Mouse (Mus musculus) adrenal gland, postnatal 10 days (tissue): Measurements from ENCODE around the gene Ssrp1. TPM values are rescaled to one million over a fixed set of nuclear protein-coding genes. Genes with fewer than 3 reads are reported as not detected.

Source experiments
- DNase-seq: peaks from one replicate; pipeline ENCODE4 v3.0.0; 2021; ENCODE audit warnings: mixed read lengths
- total RNA-seq, 2 experiments: library from RNA; stranded (reverse); gene quantifications; 2 replicates each; pipeline ENCODE4 v1.2.3; 2021

Gene Ssrp1
- total RNA-seq, 2 experiments from 2014 or later = 111 to 125 TPM

- DNase-seq = peak; percentile 33
Observed at GRCm38 (mm10) chr2:85036507-85037046, 457 bp upstream of the Ssrp1 start.

DNA sequence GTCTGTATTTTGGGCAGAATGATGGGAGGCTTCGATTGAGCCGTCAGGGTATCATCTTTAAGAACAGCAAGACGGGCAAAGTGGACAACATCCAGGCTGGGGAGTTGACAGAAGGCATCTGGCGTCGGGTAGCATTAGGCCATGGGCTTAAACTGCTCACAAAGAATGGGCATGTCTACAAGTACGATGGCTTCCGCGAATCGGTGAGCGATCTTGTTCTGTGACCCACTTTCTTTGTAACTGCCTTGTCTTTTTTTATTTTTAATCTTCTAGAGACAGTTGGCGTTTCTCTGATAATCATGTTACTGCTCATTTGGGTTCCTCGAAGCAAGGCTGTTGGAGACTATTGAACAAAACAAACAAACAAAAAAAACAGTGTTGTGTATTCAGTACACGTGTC is 1.3 kb downstream of the Ssrp1 start:
- DNase-seq = no peak

GRCm38 (mm10) chr2:85043623-85044022 is 6.6 kb downstream of the Ssrp1 start:
- no peak for DNase-seq

GRCm38 (mm10) chr2:85046222-85046621 is 9.2 kb downstream of the Ssrp1 start:
- DNase-seq = no peak

- no peak for DNase-seq
Observed at GRCm38 (mm10) chr2:85047081-85047480, 10.0 kb downstream of the Ssrp1 start.

GRCm38 (mm10) chr2:85047596-85048167 is 10.6 kb downstream of the Ssrp1 start, which contains the start of gene Tnks1bp1:
Tnks1bp1 (plus strand) TSS chr2:85048022.
- peak; percentile 99 for DNase-seq

GRCm38 (mm10) chr2:85048168-85048751 is 11.2 kb downstream of the Ssrp1 start:
- DNase-seq = peak; percentile 79

DNA sequence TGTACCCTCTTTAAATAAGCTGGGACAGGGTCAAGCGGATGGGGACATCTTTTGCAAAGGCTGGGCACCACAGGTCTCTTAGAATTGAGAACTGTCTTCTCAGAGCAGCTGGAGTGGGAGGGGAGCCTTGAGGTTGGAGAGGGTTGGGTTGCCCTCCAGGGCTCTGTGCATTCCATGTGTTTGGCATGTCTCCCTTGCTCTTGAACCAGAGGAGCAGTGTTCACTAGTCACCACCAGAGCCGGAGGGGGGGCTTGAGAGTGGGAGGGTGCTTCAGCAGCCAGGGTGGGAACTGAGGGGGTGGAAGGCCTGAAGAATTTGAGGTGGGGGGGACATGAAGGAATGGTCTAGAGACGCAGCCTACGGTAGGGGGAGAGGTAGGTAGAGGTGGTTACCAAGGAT is 12.2 kb downstream of the Ssrp1 start:
- peak; percentile 31 for DNase-seq

DNA sequence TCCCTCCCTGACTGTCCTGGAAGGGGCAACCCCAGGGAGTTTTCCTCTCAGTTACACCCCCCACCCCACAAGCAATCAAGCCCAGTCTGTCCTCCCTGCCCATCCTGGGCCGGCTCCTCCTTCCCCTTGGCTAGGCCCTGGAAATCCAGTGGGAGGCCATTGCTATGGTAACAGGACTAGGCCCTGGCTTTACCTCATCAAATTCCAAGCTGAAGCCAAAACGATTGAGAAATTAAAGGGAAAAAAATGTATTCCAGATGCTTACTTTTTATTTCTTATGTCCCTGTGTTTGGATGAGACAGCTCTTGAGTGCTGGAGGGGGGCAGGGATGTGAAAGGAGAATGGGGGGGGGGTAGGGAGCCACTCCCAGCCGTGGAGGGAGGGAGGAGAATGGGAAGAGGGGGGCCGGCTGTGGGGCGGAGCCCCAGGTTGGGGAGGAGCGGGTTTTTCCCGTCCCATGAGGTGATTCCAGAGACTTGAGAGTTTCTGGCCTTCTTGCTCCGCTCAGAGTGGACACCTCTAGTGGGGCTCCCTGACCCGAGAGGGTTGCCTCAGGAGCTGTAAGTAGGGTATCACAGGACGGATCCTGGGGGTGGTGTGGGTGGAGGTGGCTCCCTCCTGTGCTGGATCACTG is 13.1 kb downstream of the Ssrp1 start:
- DNase-seq = peak; percentile 84

- peak; percentile 61 for DNase-seq
Observed at GRCm38 (mm10) chr2:85050746-85051145, 13.7 kb downstream of the Ssrp1 start.

DNA sequence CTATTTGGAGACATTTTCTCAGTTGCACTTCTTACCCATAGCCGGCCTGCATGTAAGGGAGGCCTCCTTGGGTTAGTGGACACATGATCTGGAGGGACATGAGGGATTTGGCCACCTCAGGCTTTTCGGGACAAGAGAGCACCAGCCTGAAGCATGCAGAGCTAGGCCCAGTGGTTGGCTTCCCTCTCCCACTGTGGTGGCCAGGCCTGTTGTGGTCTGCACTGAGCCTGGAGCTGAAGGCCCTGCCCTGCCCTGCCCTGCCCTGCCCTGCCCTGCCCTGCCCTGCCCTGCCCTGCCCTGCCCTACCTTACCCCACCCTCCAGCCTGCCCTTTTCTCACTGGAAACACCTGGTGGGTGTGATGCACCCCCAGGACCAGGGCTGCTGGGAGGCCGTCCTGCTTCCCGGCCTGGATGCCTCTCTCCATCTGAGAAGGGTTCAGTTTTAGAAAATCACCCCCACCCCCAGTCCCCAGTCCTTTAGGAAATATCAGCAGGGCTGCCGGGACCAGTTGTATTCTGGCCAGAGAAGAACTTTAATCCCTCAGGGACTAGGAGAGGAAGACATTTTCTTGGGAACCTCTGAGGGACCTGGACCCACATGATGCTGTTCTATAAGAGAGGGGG is 16.3 kb downstream of the Ssrp1 start:
- no peak for DNase-seq

DNA sequence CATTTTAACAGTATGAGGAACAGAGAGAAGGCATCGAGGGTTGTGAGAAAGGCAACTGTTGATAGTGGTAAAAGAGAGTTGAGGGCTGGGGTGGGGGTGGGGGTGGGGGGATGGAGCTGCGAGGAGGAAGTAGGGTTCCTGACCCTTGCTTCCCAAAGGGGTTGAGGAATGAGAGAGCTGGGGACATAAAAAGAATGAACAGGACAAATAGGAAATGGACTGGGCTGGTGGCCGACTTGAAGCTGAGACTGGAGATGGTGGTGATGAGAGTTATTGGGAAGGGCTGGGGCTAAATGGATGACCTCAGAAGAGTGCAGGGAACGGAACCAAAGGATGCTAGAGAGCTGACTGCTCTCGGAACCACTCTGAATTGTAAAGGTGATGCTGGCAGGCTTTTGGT is 19.7 kb downstream of the Ssrp1 start:
- no peak for DNase-seq

- no peak for DNase-seq
Observed at GRCm38 (mm10) chr2:85059677-85060076, 22.6 kb downstream of the Ssrp1 start.

DNA sequence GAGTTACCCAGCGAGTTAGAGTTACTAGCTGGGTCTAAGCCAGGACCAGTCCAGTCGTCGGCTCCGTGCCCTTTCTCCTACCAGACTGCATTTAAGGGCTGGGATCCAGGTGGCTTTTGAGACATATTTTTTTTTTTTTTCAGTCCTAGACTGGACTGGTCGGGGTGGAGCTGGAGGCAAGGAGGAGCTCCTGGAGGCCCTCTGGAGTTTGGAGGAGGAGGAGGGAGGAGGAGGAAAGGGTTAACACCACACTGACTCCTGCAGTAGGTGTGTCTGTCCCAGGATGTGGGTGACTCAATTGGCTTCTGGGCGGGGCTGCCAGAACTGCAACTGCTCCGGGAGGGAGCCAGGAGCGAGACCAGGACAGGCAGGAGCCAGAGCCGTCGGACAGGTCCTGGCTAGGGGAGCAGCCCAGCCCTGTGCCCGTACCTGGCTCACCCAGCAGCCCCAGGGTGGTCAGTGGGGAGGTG is 23.6 kb downstream of the Ssrp1 start:
- peak; percentile 88 for DNase-seq

- peak; percentile 79 for DNase-seq
Observed at GRCm38 (mm10) chr2:85061107-85061541, 24.1 kb downstream of the Ssrp1 start.

GRCm38 (mm10) chr2:85065141-85065875 is 28.3 kb downstream of the Ssrp1 start:
- no peak for DNase-seq

DNA sequence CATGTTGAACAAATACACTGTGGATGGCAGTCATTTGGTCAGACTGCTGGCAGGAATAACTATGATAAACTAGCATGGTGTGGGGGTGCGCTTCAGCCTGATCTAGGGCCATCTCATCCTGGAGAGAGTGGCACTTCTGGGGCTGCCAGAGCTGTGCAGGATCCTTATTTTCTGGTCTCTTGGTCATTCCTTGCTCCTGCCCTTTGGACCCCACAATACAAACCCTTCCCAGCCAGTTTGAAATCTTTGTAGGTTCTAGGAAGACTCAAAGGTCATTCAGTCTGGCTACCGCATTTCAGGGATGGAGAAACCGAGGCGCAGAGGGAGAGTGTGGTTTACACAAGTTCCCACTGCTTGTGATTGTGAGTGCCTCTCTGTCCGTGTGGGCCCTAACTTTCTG is 29.9 kb downstream of the Ssrp1 start:
- DNase-seq = no peak

DNA sequence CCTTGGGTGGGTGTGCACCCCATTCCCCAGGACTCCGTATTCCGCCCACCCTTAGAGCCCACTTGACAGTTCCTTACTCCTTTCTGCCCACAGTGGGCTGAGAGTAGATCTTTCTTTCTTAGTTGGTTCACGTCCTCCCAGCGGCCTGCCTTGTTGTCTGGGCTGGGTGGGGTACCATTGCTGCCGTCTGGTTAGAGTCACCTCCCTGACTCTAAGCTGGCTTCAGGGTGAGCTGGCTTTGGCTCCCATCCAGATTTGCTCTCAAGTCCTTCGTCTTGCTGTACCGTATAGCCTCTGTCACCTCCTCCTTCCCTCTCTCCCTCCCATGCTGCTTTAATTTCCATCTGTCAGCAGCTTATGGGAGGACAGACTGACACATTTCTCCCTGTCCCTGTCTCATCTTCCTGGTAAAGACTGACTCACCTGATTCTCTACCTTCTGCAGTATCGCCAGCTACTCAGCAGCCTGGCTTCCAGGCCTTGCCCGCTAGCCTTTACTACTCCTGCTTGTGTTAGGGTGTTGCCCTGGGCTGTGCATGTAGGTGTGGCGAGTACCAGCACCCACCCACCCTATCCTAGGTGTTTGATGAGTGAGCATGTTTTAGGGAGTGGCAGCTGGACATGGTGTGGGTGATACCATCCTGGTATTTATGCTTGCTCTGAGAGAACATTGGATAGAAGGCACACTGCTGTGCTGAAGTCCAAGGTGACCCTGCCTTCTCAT is 31.0 kb downstream of the Ssrp1 start:
- DNase-seq = peak; percentile 43

DNA sequence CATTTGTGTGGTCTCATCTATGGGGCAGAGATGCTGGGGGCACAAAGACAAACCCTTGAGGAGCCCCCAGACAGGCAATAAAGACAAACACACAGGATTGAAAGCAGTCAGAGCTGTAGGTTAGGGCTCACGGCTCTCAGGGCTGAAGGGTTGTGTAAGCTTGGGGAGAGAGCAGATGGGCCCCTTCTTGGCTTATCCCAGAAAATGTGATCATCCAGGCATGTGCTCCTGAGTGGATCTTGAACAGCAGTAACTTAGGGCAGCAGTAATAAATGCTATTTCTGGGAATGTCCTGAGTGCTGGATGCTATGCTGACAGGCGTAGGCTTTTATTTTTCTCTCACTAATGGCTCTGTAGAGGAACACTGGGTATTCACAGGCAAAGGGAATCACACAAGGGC is 31.6 kb downstream of the Ssrp1 start:
- DNase-seq = no peak

DNA sequence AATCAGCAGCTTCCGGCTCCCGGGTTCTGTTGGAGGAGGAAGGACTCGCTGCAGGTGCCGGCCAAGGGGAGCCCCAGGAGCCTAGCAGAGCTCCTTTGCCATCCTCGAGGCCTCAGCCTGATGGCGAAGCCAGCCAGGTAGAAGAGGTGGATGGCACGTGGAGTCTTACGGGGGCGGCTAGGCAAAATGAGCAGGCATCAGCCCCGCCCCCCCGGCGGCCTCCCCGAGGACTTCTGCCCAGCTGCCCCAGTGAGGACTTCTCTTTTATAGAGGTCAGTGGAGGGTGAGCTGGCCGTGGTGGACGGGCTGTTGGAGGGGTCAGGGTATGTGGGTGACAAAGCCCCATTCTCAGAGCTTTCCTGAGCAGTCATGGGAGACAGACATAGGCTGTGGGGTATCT is 33.1 kb downstream of the Ssrp1 start:
- DNase-seq = no peak

DNA sequence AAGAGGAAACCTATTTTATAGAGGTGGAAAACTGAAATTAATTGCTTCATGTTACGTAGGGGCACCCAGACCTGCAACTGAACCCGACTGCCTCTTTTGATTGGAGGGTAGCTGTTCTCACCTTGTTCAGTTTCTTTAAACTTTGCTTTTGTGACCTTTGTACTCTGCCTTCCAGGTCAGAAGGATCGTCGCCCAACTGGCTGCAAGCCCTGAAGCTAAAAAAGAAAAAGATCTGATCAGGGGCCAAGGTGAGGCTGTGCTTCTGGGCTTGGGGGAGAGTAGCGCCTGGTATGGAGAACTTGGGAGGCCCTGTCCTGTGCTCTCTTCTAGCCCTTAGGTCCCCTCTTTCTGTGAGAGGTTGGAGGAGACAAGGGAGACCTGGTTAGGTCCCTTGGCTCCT is 34.9 kb downstream of the Ssrp1 start:
- DNase-seq = peak; percentile 51

DNA sequence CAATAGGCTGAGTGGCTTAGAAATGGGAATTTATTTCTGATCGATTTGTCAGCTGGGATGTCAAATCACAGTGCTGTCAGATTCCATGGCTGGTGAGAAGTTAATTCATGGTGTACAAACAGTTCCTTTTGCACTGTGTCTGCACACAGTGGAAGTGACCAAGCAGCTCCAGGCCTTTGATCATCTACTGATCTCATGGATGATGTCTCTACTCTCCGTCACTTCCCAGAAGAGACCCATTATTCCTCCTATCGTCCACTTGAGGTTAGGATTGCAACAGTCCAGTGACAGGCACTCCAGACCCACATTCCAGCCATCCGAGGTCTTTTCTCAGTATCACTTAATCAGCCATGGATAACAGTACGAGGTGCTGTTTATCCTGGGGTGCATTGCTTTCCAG is 36.7 kb downstream of the Ssrp1 start:
- DNase-seq = no peak
